Mouse (Mus musculus) T-helper 17 cell (primary cell): ENCODE measurements around the gene Afg1l.

Experiments used
- in situ Hi-C, 2 experiments: fragments of 300-600 bp; cut with MboI, MseI; formaldehyde crosslinking; loops; 1 replicate in 1 of 2; 2 replicates in 1 of 2; pipeline ENCODE4 v1.15.1; 2025; ENCODE audit warnings: high pct_unique_total_duplicates in 2 of 2

Gene Afg1l

DNA sequence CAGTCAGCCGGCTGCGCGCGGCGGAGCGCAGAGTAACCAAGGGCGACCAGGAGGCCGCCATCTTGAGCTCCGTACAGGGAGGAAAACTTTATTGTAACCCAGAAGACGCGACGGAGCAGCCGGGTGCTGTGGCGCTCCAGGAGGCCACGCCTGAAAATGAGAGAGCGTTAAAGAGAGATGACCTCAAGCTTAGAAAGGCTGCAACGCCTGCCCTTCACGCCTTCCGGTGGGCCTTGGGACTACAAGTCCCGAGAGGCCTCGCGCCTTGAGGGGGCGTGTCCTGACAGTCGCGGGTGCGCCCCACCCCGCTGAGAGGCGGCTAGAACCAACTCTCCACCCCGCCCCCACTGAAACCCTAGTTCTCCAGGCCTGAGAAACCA, at the start of gene Afg1l:
Afg1l (minus strand) TSS at position 225 of the 380 bp plus-strand sequence.
- in situ Hi-C loops: loop anchor here in 1 of 2 experiments (25.0 kb wide), 1 partner anchor 666 kb away; the partner anchor contains the start of genes Cep57l1 and Sesn1

DNA sequence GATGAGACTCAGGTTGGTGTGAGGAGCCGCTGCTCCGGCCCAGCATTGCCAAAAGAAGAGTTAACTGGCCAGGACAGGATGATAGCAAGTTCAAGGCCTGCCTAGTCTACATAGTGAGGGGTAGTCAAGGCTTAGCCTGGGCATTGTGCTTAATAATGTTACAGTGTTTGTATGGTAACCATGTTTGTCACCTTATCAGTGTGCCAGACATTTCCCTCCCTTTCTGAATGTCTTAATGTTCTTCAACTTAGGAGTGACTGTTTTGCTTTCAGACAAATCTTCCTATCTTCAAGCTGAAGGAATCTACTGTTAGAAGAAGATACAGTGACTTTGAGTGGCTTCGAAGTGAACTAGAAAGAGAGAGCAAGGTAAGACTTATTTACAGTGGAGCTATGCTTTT, 47.3 kb upstream of the Afg1l start:
- in situ Hi-C loops: no loop called here

DNA sequence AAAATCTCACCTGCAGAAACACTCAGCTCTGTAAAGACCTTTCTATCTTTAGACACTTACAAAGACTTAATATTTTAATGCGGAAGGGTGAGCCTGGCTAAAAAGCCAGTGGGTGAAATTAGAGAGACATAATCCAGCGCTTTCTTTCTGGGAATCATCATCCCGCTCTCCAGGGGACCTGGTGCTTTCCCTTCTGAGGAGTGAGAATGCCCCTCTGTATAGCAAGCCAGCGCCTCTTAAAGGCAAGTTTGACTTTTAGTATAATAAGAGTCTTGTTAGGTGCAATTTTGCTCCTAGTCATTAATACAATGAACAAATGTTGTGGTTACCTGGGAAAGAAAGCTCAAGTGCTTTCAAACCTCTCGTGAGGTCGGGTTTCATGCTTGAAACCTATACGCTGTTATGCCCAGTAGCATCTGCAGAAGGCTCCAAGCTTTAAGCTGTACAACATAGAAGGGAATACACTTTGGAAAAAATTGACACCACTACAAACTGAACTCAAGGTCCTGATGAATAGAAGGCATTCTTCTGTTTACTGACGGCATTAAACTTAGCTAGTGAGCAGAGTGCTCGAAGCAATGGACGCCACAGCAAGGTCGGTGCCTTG, 45.3 kb upstream of the Afg1l start:
- in situ Hi-C loops: no loop called here

DNA sequence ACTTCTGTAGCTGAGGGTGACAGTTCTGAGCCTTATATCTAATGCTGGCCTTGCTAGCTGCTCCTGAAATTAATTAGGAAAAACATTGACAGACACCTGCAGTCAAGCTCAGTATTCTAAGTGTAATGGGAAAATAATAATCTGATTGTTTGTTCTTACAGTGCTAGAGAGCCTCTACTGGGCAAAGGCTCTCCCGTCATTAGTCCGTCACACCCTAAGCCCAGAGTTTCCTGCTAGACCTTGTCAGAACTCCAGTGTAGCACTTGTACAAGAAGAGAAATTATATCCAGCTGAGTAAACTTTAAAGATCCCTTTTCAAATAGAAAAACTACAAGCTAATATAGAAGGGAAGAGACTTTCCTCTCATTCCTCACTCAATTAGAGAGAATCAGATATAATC, 44.5 kb upstream of the Afg1l start:
- in situ Hi-C loops: no loop called here

DNA sequence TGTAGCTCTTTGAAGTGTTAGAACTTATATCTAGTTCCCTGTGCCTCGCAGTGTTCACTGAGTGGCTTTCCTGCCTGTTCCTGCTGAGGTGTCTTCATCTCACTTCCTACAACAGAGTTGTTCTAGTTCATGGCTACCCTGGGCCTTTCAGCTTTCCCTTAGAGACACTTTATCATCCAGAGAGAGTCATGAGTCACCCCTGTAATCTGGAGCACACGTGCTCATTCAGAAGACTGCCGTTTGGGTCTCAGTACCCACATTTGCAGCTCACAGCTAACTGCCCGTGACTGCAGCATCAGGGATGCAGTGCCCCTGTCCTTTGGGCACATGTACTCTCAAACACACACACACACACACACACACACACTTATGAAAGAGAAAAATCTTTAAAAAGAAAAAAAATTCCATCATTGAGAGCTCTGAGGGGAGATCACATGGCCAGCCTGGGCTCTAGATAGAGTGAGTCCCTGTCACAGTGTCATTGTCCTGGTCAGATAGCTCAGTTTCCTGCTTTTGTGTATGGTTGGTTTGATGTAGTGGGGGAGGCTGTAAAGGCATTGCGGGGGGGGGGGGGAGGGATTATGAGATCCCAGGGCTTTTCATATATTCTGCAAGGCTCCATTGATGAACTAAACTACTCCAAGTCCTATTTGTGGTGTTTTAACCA, 43.1 kb upstream of the Afg1l start:
- in situ Hi-C loops: no loop called here

DNA sequence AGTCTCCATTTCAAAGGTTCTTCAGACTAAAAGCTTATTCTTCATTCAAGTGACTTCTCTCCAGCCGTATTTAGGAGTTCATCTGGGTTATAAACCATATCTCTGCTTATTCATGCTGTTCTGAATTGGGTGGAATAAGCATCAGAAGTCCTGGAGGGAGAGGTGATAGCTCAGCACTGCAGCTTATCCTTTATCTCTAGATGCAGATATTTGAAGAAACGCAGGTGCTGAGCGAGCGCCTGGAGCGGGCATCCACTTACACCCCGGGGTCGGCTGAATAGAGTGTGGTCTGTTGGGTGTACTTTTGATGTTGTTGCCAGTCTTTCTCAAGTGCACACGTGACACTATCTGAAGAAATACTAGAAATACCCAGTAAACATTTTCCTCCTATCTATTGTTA, 40.0 kb upstream of the Afg1l start:
- in situ Hi-C loops: no loop called here

DNA sequence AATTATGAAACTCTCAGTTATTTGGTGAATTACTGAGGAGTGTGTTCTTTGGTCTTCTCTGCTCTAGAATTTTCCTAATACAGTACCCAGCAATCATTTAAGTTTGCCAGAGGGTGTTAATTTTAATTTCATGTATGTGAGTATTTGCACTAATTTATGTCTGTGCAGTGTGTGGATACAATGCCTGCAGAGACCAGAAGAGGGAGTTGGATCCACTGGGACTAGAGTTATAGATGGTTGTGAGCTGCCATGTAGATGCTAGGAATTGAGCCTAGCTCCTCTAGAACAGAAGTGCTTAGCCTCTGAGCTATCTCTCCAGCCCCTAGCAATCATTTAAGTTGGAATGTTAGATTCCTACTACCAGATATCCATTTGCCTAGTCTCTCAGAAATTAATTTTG, 35.8 kb upstream of the Afg1l start:
- in situ Hi-C loops: no loop called here

DNA sequence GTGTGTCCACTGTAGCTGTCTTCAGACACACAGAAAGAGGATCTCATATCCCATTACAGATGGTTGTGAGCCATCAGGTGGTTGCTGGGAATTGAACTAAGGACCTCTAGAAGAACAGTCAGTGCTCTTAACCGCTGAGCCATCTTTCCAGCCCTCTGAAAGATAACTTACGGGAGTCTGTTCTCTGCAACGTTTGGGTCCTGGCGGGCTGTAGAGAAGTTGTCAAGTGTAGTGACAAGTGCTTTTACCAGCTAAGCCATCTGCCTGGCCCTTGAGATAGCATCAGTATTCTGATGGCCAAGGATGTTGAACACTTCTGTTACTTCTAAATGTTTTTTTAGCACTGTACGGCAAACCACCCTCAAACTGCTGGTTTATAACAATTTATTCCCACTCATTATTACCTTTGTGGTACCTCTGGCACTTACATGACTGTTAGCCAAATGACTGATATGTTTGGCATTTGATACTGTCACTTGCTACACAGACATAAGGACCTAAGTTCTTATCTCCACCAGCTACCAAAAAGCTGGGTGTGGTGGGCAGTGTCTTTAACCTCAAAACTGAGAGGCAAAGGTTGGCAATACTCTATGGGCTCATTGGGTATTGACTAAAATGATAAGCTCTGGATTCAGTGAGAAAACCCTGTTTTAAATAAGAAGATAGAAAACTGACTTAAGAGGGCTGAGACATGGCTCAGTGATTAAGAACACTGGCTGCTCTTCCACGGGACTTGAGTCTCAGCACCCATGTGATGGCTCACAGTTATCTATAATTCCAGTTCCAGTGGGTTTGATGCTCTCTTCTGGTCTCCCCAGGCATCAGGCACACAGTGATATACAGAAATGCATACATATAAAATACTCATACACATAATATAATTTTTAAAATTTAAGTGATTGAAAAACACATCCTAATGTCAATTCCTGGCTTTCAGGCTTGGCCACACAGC, 33.1 kb upstream of the Afg1l start:
- in situ Hi-C loops: no loop called here

DNA sequence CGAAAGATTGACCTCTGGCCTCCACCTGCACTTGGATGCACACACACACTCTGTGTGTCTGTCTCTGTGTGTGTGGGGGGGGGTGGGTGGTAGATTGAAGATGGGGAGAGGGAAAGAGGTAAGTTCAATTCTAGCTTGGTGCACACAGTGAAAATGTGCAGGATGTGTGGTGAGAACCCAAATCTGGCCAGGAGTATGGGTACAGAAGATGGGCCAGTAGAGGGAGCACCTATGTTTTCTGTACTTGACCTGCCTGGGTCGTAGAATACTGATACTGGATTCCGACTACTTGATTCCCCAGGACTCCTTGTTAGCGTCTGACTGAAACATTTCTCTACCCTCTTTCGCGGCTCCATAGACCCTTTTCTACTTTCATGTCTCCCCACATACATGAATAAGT, 31.8 kb upstream of the Afg1l start:
- in situ Hi-C loops: no loop called here

DNA sequence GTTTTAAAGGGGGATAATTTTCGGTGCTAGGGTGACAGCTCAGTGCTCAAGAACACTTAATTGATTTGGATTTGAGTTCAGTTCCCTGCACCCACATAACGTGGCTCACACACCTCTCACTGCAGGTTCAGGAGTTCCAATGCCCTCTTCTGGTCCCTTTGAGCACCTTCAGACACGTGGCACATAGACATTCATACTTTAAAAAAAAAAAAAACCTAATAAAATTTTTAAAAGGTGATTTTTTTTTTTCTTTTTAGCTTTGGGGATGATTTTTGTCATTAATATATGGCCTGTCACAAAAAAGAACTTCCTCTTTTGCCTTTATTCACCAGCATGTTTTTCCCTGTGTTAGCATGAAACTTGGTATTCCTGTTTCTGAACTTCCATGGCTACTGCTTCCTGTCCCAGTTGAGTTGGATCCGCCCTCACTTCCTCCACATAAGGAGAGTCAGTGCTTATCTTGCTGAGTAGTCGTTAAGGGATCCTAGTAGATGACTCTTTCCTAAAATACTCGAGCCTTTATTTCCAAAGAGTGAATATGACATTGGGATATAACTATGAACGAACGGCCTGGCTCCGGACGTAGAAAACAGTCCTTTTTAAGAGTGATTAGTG, 25.8 kb upstream of the Afg1l start:
- in situ Hi-C loops: loop anchor here (5.0 to 10.0 kb wide), 2 partner anchors 692 to 1199 kb away; partner anchors contain the start of genes Ak9 (in 1 of the 2) and Fig4 (in 1 of the 2)

DNA sequence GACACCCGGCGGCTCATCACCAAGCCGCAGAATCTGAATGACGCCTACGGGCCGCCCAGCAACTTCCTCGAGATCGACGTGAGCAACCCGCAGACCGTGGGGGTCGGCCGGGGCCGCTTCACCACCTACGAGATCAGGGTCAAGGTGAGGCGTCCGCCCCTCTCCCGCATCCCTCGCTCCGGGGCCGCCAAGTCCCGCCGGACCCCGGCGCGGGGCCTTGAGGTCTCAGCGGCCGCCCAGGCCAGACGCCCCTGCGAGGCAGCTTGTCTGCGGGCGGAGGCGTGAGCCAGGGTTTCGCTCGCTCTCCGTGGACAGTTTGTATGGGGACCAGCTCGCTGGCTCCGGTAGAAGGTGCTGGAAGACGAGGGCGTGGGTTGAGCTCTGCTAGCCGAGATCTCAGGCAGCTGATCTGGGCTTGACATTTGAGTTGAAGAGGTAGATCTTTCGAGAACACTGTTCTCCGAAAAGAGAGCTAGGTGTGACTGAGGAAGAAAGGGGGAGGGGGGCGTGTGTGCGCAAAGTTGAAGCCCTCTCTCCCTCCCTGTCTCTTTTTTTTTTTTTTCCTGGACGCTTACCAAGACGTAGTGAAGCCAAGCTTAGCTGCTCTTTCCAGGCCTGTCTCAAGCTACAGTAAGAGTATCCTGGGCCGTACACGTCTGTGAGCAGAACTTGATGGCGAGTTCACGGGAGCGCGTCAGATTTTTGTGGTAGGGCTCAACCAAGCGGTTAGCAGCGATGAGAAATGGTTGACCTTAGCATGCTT, 24.2 kb upstream of the Afg1l start:
- in situ Hi-C loops: loop anchor here (5.0 to 10.0 kb wide), 2 partner anchors 690 to 1198 kb away; partner anchors contain the start of genes Ak9 (in 1 of the 2) and Fig4 (in 1 of the 2)

DNA sequence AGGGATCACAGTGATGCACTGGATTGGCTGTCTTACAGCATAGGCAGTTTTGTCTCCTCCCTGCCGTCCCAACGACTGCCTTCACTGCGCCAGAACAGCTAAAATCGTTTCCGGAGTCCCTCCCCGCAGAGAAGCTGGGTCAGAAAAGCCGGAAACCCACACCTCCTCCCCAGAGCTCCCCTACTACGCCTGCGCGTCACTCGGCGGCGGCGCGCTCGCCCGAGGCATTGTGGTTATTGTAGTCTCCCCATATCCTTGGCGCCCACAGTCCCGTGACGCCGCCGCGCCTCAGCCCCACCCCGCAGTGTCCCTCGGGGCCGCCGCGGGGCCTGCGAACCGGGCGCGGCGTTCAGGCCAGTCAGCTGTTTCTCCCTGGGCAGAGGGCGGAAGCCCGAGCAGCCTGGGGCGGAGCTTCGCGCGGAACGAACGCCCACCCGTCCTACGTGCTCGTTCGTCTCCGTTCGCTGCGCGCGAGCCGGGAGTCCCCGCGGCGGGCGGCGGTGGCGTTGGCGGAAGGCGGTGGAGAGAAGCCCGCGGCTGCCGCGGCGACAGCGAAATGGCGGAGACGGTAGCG, 23.5 kb upstream of the Afg1l start, which contains the start of gene Snx3:
Snx3 (plus strand) TSS at position 256 of the 574 bp plus-strand sequence.
- in situ Hi-C loops: loop anchor here (5.0 to 10.0 kb wide), 2 partner anchors 690 to 1197 kb away; partner anchors contain the start of genes Ak9 (in 1 of the 2) and Fig4 (in 1 of the 2)

DNA sequence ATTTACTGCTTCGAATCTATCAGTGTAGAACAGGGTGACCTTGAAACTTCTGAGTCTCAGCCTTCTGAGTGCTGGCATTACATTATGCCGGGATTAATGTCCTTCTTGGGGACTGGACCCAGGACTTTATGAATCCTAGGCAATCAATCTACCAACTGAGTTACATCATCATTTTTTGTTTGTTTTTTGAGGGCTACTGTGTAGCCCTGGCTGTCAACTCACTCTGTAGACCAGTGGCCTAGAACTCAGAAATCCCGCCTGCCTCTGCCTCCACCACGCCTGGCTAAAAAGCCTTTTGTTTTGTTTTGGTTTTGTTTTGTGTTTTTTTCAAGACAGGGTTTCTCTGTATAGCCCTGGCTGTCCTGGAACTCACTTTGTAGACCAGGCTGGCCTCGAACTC, 22.8 kb upstream of the Afg1l start:
- in situ Hi-C loops: loop anchor here (5.0 to 10.0 kb wide), 2 partner anchors 689 to 1196 kb away; partner anchors contain the start of genes Ak9 (in 1 of the 2) and Fig4 (in 1 of the 2)

DNA sequence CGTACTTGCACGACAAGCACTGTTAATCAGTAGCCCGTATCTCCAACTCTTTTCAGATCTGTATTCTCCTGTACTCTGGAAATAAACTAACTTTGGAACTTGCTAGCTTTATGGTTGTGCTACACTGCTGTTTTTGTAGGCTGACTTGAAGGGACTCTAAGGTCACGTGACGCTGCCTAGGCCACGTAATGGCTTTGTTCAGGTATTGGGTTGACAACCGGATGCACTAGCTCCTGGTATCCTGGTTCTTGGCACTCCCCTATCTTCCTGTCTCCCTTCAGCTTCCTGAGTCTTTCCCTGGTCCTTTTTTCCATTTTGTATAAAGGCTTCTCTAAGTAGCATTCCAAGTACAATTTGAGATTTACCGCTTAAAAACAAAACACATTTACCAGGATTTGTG, 22.2 kb upstream of the Afg1l start:
- in situ Hi-C loops: loop anchor here (5.0 to 10.0 kb wide), 2 partner anchors 688 to 1196 kb away; partner anchors contain the start of genes Ak9 (in 1 of the 2) and Fig4 (in 1 of the 2)

DNA sequence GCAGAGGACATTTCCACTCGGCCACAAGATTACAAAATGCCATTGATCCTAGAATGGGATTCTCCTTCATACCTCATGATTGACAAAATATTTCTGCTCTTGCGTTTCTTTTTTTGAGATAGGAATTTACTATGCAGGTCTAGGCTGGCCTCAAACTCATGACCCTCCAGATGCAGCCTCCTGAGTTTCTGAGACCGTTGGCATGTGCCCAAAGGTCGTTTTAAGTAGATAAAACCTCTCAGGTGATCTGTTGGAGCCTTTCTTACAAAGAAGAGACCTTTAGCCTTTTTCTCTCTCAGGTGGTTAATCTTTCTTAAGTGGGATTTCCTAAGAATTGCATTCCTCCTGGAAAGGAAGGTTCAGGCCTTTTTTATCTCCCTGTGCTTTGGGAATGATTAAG, 14.6 kb upstream of the Afg1l start:
- in situ Hi-C loops: loop anchor here (10.0 to 25.0 kb wide), 2 partner anchors 681 to 1902 kb away; partner anchors contain the start of genes Cep57l1 (in 1 of the 2) and Sesn1 (in 1 of the 2)

DNA sequence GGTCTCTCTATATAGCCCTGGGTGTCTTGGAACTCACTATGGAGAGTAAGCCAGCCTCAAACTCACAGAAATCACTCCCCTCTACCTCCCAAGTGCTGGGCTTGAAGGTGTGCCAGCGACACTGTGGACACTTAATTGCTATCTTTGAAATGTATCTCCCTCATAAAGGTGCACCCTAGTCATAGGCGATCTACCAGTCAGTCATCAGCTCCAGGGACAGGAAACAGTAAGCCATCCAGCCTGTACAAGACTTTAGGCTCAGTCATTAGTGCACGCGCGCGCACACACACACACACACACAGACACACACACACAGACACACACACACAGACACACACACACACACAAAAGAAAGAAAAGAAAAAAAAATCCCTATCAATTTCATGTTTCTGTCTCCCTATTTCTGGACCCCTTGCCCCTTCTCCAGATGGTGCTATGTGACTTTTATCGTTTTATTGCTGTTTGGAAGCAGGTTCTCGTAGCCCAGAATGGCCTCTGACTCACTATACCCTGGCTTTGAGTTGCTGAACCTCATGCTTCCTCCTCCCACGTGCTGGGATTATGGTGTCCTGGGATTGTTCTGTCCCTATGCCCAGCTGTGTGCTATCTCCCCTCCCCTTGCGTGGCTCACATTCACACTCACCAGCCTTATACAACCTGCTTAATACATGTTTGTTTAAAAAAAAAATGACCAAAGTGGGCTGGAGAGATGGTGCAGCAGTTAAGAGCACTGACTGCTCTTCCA, 13.8 kb upstream of the Afg1l start:
- in situ Hi-C loops: loop anchor here (10.0 to 25.0 kb wide), 2 partner anchors 680 to 1903 kb away; partner anchors contain the start of genes Cep57l1 (in 1 of the 2) and Sesn1 (in 1 of the 2)

DNA sequence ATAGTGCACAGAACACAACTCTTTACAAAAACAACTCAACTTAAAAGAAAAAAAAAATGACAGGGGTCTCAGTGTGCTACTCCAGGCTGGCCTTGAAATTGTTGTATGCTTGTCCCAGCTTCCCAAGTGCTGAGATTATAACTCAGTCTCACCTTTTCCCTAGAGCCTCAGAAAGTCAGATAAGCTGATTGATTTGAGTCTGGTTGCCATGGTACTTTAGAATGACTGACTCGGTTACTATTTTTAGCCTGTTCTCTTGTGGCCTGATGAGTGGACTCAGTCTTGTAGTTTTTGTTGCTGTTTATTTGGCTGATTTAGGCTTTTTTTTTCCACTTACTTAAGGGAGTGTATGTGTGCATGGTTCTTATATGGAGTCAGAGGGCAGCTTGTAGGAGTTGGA, 12.8 kb upstream of the Afg1l start:
- in situ Hi-C loops: loop anchor here (10.0 to 25.0 kb wide), 2 partner anchors 679 to 1904 kb away; partner anchors contain the start of genes Cep57l1 (in 1 of the 2) and Sesn1 (in 1 of the 2)

DNA sequence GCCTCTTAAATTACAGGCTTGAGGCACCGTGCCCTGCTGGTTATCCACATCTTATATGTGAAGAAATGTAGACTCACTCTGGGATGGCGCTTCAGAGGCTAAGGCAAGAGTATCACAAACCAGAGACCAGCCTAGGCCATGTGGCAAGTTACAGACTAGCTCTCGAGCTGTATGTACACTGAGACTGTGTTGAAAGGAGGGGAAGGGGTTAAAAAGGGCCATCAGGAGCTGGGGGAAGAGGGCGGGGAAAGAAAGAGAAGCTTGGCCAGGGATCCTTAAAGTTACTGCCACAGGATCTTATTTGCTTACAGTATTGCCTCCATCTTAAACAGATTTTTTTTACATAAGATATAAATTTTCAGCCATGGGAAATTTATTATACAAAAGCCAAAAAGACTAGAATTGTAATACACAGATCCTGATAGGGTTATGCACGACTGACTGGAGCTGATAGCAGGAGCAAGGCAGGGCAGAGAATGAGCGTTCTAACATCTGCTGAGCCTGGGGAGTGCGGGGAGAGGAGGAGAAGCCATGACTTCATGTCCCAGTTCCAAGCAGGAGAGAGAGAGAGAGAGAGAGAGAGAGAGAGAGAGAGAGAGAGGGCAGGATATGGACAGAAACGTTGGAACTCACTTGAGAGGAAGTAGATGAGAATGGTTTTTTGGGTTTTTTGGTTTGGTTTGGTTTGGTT, 10.4 kb upstream of the Afg1l start:
- in situ Hi-C loops: loop anchor here in 1 of 2 experiments (25.0 kb wide), 1 partner anchor 676 kb away; the partner anchor contains the start of genes Cep57l1 and Sesn1
